Mouse (Mus musculus) naive thymus-derived CD4-positive, alpha-beta T cell, adult 5 months (primary cell): ENCODE measurements around the gene Col20a1. TPM values are rescaled to one million over a fixed set of nuclear protein-coding genes. Genes with fewer than 3 reads are reported as not detected.

Experiments used
- polyA plus RNA-seq: library from polyadenylated mRNA; unstranded; fragments of 100-300 nt; shearing (Covaris generic); gene quantifications from one replicate; pipeline ENCODE4 v1.2.1, GENCODE M21; 2017

Gene Col20a1
- 1.5 TPM for polyA plus RNA-seq

GRCm38 (mm10) chr2:180986449-180986848 lies at the start of gene Col20a1:
TSS of gene Col20a1 (plus strand) at chr2:180986535.

DNA sequence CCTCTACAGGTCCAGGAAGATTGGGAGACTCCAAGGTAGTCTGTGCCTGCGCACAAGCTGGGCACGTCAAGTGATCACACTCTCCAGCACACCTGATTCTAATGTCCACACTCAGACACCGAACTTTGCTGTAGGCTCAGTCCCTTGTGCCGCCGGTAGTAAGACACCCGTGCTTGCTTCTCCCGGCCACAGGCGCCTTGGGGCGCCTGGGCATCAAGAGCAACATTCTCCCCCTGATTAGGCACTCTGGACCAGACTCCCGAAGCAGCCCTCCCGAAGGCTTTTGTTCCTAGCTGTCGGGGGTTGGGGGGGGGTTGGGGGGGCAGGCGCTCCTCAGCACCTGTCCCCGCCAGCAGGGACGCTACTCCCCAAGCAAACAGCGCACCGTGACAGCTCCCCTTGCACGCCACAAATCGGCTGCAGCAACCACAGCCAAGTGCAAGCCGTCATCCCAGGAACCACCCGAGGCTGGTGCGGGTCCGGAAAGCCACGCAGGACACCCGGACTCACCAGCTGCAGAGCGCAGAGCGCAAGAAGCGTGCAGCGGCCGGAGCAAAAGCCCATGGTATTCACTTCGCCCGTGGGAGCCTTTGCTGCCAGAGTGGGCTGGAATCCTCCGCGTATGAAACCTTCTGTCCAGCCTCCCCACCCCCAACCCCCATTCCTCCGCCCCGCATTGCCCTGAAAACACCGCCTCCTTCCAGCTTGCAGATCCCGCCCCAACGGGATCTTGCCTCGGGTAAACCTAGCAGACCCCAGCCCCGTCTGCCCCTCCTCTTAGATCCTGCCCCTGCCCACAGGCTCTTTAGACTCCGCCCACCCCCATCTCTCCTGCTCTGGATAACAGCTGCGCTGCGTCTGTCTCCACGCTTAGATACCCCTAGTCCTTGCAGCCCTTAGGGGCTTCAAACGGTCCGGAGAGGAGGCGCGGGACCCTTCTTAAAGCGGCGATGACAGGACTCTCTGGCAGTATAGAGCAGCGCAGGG lies 32.0 kb upstream of the Col20a1 start, which contains the start of gene Nkain4:
TSS of gene Nkain4 (minus strand) at position 639 of the 987 bp plus-strand sequence.

DNA sequence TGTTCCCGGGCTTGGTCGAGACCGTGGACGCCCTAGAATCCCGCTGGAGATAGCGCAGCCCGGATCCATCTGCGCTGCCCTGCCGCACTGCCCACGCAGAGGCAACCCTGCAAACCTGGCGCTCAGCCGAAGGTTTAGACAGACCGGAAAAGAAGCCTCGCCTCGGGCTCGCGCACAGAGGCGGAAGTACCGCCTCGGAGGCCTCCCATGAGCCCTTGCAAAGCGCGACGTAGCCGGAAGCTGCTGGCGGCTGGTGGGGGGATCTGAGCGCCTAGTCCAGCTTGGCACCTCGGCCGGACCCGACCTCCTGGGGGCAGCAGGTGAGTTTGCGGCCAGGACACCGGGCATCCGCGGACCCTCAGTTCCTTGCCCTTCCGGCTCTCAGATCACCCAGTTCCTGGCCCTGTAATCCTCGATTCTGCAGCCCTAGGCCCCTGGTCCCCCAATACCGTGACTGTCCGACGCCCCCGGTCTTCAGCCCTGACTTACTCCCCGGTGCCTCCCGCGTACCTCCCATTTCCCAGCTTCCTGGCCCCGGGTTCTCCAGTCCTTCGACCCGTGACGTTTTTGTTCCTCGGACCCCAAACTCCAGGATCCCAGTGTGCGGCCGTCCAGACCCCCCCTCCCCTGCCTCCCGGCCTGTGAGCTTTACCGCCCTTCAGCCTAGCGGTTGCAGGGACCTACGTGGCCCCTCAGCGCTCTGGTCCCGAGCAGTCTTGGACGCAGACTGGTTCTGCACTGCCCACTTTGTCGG lies 19.1 kb upstream of the Col20a1 start, which contains the start of gene Arfgap1:
TSS of gene Arfgap1 (plus strand) at position 216 of the 754 bp plus-strand sequence.

GRCm38 (mm10) chr2:181043437-181043836 lies 57.1 kb downstream of the Col20a1 start, which contains the start of gene Chrna4:
TSS of gene Chrna4 (minus strand) at chr2:181043546.

Other genes starting within 250 kb of the Col20a1 start
- not detected for gene Bhlhe23, start 209.6 kb upstream of the Col20a1 start, polyA plus RNA-seq
- 117 TPM for gene Ythdf1, start 65.6 kb upstream of the Col20a1 start, polyA plus RNA-seq
- gene Birc7, start 57.5 kb upstream of the Col20a1 start, polyA plus RNA-seq, result not detected
- not detected for gene Nkain4, start 31.8 kb upstream of the Col20a1 start, polyA plus RNA-seq
- 68.9 TPM for gene Arfgap1, start 19.3 kb upstream of the Col20a1 start, polyA plus RNA-seq
- gene Chrna4, start 57.0 kb downstream of the Col20a1 start, polyA plus RNA-seq, result not detected
- not detected for gene Kcnq2, start 148.8 kb downstream of the Col20a1 start, polyA plus RNA-seq
- not detected for gene Eef1a2, start 170.5 kb downstream of the Col20a1 start, polyA plus RNA-seq
- gene Ppdpf, start 200.7 kb downstream of the Col20a1 start, polyA plus RNA-seq, result 154 TPM
- 0.09 TPM for gene Ptk6, start 216.3 kb downstream of the Col20a1 start, polyA plus RNA-seq
- 0.49 TPM for gene Srms, start 226.7 kb downstream of the Col20a1 start, polyA plus RNA-seq
- gene Fndc11, start 233.5 kb downstream of the Col20a1 start, polyA plus RNA-seq, result not detected